Comparison of ENCODE assay signal across 17 mouse cellular contexts in the genomic region with DNA sequence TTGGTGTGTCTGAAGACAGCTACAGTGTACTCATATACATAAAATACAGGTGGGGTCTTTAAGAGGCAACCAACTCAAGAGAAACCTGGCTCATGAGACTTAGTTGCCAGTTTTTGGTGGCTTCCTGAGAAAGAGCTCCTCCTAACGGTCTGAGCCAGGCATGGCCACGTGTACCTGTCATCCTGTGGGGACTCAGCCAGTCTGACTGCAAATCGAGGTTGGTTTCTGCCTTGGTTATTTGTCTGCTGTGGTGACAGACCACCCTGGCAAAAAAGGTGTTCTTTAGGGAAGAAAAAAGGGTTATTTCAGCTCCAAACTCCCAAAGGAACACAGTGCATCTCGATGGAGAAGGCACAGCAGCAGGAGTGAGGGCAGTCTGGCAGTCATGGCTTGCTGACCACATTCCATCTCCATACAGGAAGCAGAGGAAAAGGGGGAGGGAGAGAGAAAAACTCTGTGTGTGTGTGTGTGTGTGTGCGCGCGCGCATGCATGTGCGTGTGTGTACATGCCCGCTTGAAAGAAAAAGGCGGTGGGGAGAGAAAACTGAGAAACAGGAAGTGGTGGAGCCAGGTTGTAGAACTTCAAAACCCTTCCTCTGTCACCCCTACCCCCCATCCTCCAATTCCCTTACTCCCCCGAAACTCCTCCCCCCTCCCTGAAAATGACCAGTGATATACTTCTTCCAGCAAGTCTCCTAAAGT. TPM values are rescaled to one million over a fixed set of nuclear protein-coding genes. Genes with fewer than 3 reads are reported as not detected.
A peak's percentile ranks its signal among the peaks of the same experiment; 100 is the strongest.
DNase-seq lines count a peak whose midpoint lies in the region; ATAC-seq and TF ChIP-seq lines count a peak whose summit lies in the region.
"Had no signal": no experiment of that assay in that cellular context is flagged by ENCODE, and none has a peak within 500 bp of the region (broad histone marks: within the 10 kb centered on the region; RNA-seq: fewer than 3 reads in every experiment).

No protein-coding gene starts in this region.

- H3K9ac ChIP-seq in kidney, embryonic 14.5 days (ENCODE audit: low read depth, low read length): no peak overlapping the region
- H3K9ac ChIP-seq in heart, embryonic 11.5 days (ENCODE audit: low read depth, low read length): no peak overlapping the region
- H3K9ac ChIP-seq: heart, embryonic 12.5 days; hindbrain, embryonic 14.5 days; liver, postnatal 0 days had no signal

- 0 out of 2 replicates have a peak, but pooled peaks have one; percentile 18 for ATAC-seq in kidney, embryonic 14.5 days (ENCODE audit: low FRiP score, low TSS enrichment)
- ATAC-seq in CD4-positive, CD25-positive, alpha-beta regulatory T cell, adult 4 months: peak; percentile 90
- ATAC-seq in heart, embryonic 11.5 days (replicated peaks; ENCODE audit: insufficient number of reproducible peaks, low FRiP score, low TSS enrichment): no peak
- ATAC-seq: liver, postnatal 0 days had no signal

- H3K4me3 ChIP-seq in kidney, embryonic 14.5 days (ENCODE audit: low read length): no peak overlapping the region
- no peak overlapping the region for H3K4me3 ChIP-seq in bone marrow, adult 2 months (replicated peaks; ENCODE audit: control insufficient read depth, low read depth, low read length)
- no peak overlapping the region for H3K4me3 ChIP-seq in heart, embryonic 11.5 days (ENCODE audit: low read depth, low read length)
- H3K4me3 ChIP-seq: heart, embryonic 12.5 days had no signal

- H3K4me2 ChIP-seq in kidney, embryonic 14.5 days (replicated peaks; ENCODE audit: low read depth, low read length): no peak overlapping the region
- no peak overlapping the region for H3K4me2 ChIP-seq in heart, embryonic 11.5 days
- H3K4me2 ChIP-seq: heart, embryonic 12.5 days; hindbrain, embryonic 14.5 days; midbrain, embryonic 11.5 days had no signal

- H3K36me3 ChIP-seq in kidney, embryonic 14.5 days (ENCODE audit: control insufficient read depth, insufficient read depth, low read length): no peaks in the 10 kb centered on the region
- H3K36me3 ChIP-seq in splenic B cell, adult 2 months (ENCODE audit: control insufficient read depth, insufficient read depth, low read length, poor library complexity, severe bottlenecking): no peaks in the 10 kb centered on the region
- H3K36me3 ChIP-seq in heart, embryonic 11.5 days (ENCODE audit: control insufficient read depth, insufficient read depth, low read length): no peaks in the 10 kb centered on the region
- H3K36me3 ChIP-seq: heart, embryonic 12.5 days had no signal

- H3K9me3 ChIP-seq in kidney, embryonic 14.5 days (ENCODE audit: control insufficient read depth, low read length): no peaks in the 10 kb centered on the region
- no peaks in the 10 kb centered on the region for H3K9me3 ChIP-seq in heart, embryonic 11.5 days (replicated peaks; ENCODE audit: control insufficient read depth, low read length)

- no peak overlapping the region for H3K27ac ChIP-seq in kidney, embryonic 14.5 days (ENCODE audit: low read depth, low read length)
- no peak overlapping the region for H3K27ac ChIP-seq in bone marrow, adult 2 months (ENCODE audit: control insufficient read depth, insufficient read depth, low read depth, low read length, poor library complexity)
- no peak overlapping the region for H3K27ac ChIP-seq in heart, embryonic 11.5 days (ENCODE audit: low read depth, low read length)
- H3K27ac ChIP-seq: hindbrain, embryonic 14.5 days had no signal

- 71% methylated on average over 12 of the region's 12 CpGs for WGBS in kidney, embryonic 14.5 days
- WGBS in bone marrow, adult 2 months: 58% methylated on average over 12 of the region's 12 CpGs
- 72% methylated on average over 12 of the region's 12 CpGs for WGBS in heart, embryonic 11.5 days (ENCODE audit: insufficient replicate concordance)

- no peak for TF ChIP-seq POLR2A in bone marrow, adult 2 months (IDR thresholded peaks at IDR 0.05; ENCODE audit: borderline replicate concordance, control insufficient read depth, low read depth, low read length)

- TF ChIP-seq CTCF in bone marrow, adult 2 months (IDR thresholded peaks at IDR 0.05; ENCODE audit: control insufficient read depth, insufficient read depth, low read length): peak; percentile 12; the same call in 1 of the 2 replicates

- no peak for DNase-seq in kidney, adult 9 months
- DNase-seq in splenic B cell, adult 2 months (ENCODE audit: low read depth, low spot score): peak; percentile 15
- DNase-seq in adrenal gland, adult 8-10 months: no peak
- DNase-seq in liver: no peak
- DNase-seq: adrenal gland, postnatal 36 days; cerebellum, postnatal 14 days; liver, postnatal 0 days; spleen, adult 18-20 months had no signal

- H3K27me3 ChIP-seq in kidney, embryonic 14.5 days (ENCODE audit: control insufficient read depth, insufficient read depth, low read length): no peaks in the 10 kb centered on the region
- H3K27me3 ChIP-seq in splenic B cell, adult 2 months (ENCODE audit: control insufficient read depth, insufficient read depth, low read length, poor library complexity, severe bottlenecking): no peaks in the 10 kb centered on the region
- H3K27me3 ChIP-seq in heart, embryonic 11.5 days (ENCODE audit: control insufficient read depth, insufficient read depth, low read length): no peaks in the 10 kb centered on the region
- H3K27me3 ChIP-seq: heart, embryonic 12.5 days had no signal

- H3K4me1 ChIP-seq in kidney, embryonic 14.5 days (ENCODE audit: control insufficient read depth, insufficient read depth, low read length): peaks cover 20% of the 10 kb centered on the region
- H3K4me1 ChIP-seq in bone marrow, adult 2 months (ENCODE audit: control insufficient read depth, insufficient read depth, low read length): no peaks in the 10 kb centered on the region
- H3K4me1 ChIP-seq in heart, embryonic 11.5 days (ENCODE audit: control insufficient read depth, insufficient read depth, low read length): no peaks in the 10 kb centered on the region
- H3K4me1 ChIP-seq: heart, embryonic 12.5 days had no signal

RNA-seq across cellular contexts. Expression of a gene that starts 55.6 kb away (rescaled TPM):
- polyA plus RNA-seq in kidney, embryonic 14.5 days (2014; fragmentation: Nextera tagmentation; extraction: Ambion mirVana): not detected in 2 replicates
- not detected for polyA plus RNA-seq in CD4-positive, CD25-positive, alpha-beta regulatory T cell, adult 4 months (2017; shearing (Covaris generic))
- not detected in 2 replicates for polyA plus RNA-seq in bone marrow, adult 2 months (2011; ENCODE audit: insufficient read depth, insufficient read length, low replicate concordance, missing spikeins)
- not detected for total RNA-seq in adrenal gland, adult 8-10 months (2022)
- polyA plus RNA-seq in heart, embryonic 11.5 days (2014; fragmentation: Nextera tagmentation; extraction: Ambion mirVana): not detected in 2 replicates
- total RNA-seq: adrenal gland, postnatal 36 days; layer of hippocampus, adult 8-10 months; neutrophil, adult 5-6 weeks had no signal
- polyA plus RNA-seq: heart, embryonic 12.5 days; hindbrain, embryonic 14.5 days; liver, postnatal 0 days; midbrain, embryonic 11.5 days had no signal
